Mouse (Mus musculus): ENCODE results near the gene Gdpd4. TPM values are rescaled to one million over a fixed set of nuclear protein-coding genes. Genes with fewer than 3 reads are reported as not detected.
A peak's percentile ranks its signal among the peaks of the same experiment; 100 is the strongest.

Gene Gdpd4
- 0.05 TPM in 1 of 2 replicates, not detected in the other for polyA plus RNA-seq (2015; fragmentation: Nextera tagmentation; extraction: Ambion mirVana)

GRCm38 (mm10) chr7:97919742-97920141 lies at the start of gene Gdpd4:
TSS of gene Gdpd4 (plus strand) at chr7:97919955.
- no peaks in the 10 kb centered on the region for H3K4me1 ChIP-seq
- no peak within 1 kb of the TSS for H3K27ac ChIP-seq
- H3K4me2 ChIP-seq = no peak within 1 kb of the TSS
- H3K9ac ChIP-seq = no peak within 1 kb of the TSS
- no peak within 1 kb of the TSS for H3K4me3 ChIP-seq
- H3K36me3 ChIP-seq (replicated peaks) = no peaks in the 10 kb centered on the region
- WGBS = 82% methylated on average over 12 of the region's 12 CpGs
- no peaks in the 10 kb centered on the region for H3K27me3 ChIP-seq (replicated peaks)
- H3K9me3 ChIP-seq = no peaks in the 10 kb centered on the region
- ATAC-seq (replicated peaks) = no peak

- no peaks in the 10 kb centered on the region for H3K4me1 ChIP-seq
- no peaks in the 10 kb centered on the region for H3K9me3 ChIP-seq
- H3K4me2 ChIP-seq = no peak overlapping the region
- no peak overlapping the region for H3K9ac ChIP-seq
- H3K36me3 ChIP-seq (replicated peaks) = 0 out of 2 replicates have a peak, but pooled peaks cover 6% of the 10 kb centered on the region
- no peak overlapping the region for H3K4me3 ChIP-seq
- no peak overlapping the region for H3K27ac ChIP-seq
- no peaks in the 10 kb centered on the region for H3K27me3 ChIP-seq (replicated peaks)
- no peak for ATAC-seq (replicated peaks)
- 89% methylated on average over 4 of the region's 4 CpGs for WGBS
These were observed 47.4 kb upstream of the Gdpd4 start for GRCm38 (mm10) chr7:97872396-97872795.

- H3K4me2 ChIP-seq = no peak overlapping the region
- no peaks in the 10 kb centered on the region for H3K4me1 ChIP-seq
- no peaks in the 10 kb centered on the region for H3K9me3 ChIP-seq
- no peak overlapping the region for H3K27ac ChIP-seq
- no peaks in the 10 kb centered on the region for H3K27me3 ChIP-seq (replicated peaks)
- H3K36me3 ChIP-seq (replicated peaks) = 0 out of 2 replicates have a peak, but pooled peaks cover 6% of the 10 kb centered on the region
- no peak overlapping the region for H3K4me3 ChIP-seq
- no peak for ATAC-seq (replicated peaks)
- no peak overlapping the region for H3K9ac ChIP-seq
These were observed 46.4 kb upstream of the Gdpd4 start for GRCm38 (mm10) chr7:97873317-97873716.

GRCm38 (mm10) chr7:97877846-97878538 lies 41.8 kb upstream of the Gdpd4 start:
- Histone ChIP-seq H3K9me3 (no peaks in the 10 kb centered on the region), H3K4me3 (no peak overlapping the region), H3K9ac (no peak overlapping the region), H3K4me1 (no peaks in the 10 kb centered on the region), H3K4me2 (no peak overlapping the region), H3K27ac (no peak overlapping the region), H3K27me3 (replicated peaks) (no peaks in the 10 kb centered on the region), H3K36me3 (replicated peaks) (0 out of 2 replicates have a peak, but pooled peaks cover 6% of the 10 kb centered on the region)
- no peak for ATAC-seq (replicated peaks)
- WGBS = 90% methylated on average over 7 of the region's 7 CpGs

- H3K27ac ChIP-seq = no peak overlapping the region
- no peak overlapping the region for H3K4me2 ChIP-seq
- WGBS = 90% methylated on average over 3 of the region's 3 CpGs
- no peaks in the 10 kb centered on the region for H3K4me1 ChIP-seq
- ATAC-seq (replicated peaks) = no peak
- H3K27me3 ChIP-seq (replicated peaks) = no peaks in the 10 kb centered on the region
- H3K9ac ChIP-seq = no peak overlapping the region
- H3K9me3 ChIP-seq = no peaks in the 10 kb centered on the region
- peaks cover 44% of the 10 kb centered on the region for H3K36me3 ChIP-seq (replicated peaks)
- no peak overlapping the region for H3K4me3 ChIP-seq
These were observed 8.1 kb upstream of the Gdpd4 start for GRCm38 (mm10) chr7:97911646-97912045.

- 85% methylated on average over 2 of the region's 2 CpGs for WGBS
- H3K27me3 ChIP-seq (replicated peaks) = no peaks in the 10 kb centered on the region
- no peak overlapping the region for H3K4me2 ChIP-seq
- no peaks in the 10 kb centered on the region for H3K9me3 ChIP-seq
- peaks cover 24% of the 10 kb centered on the region; the same call in 1 of the 2 replicates for H3K36me3 ChIP-seq (replicated peaks)
- H3K4me3 ChIP-seq = no peak overlapping the region
- no peaks in the 10 kb centered on the region for H3K4me1 ChIP-seq
- no peak overlapping the region for H3K27ac ChIP-seq
- no peak overlapping the region for H3K9ac ChIP-seq
- no peak for ATAC-seq (replicated peaks)
These were observed 4.8 kb upstream of the Gdpd4 start for GRCm38 (mm10) chr7:97914833-97915516.

- H3K27ac ChIP-seq = no peak overlapping the region
- H3K36me3 ChIP-seq (replicated peaks) = no peaks in the 10 kb centered on the region
- 82% methylated on average over 1 of the region's 1 CpGs for WGBS
- no peak overlapping the region for H3K4me3 ChIP-seq
- H3K4me2 ChIP-seq = no peak overlapping the region
- H3K27me3 ChIP-seq (replicated peaks) = no peaks in the 10 kb centered on the region
- ATAC-seq (replicated peaks) = no peak
- no peaks in the 10 kb centered on the region for H3K4me1 ChIP-seq
- H3K9me3 ChIP-seq = no peaks in the 10 kb centered on the region
- H3K9ac ChIP-seq = no peak overlapping the region
These were observed 6.1 kb downstream of the Gdpd4 start for GRCm38 (mm10) chr7:97925819-97926218.

GRCm38 (mm10) chr7:97926978-97927377 lies 7.2 kb downstream of the Gdpd4 start:
- H3K36me3 ChIP-seq (replicated peaks) = no peaks in the 10 kb centered on the region
- 78% methylated on average over 5 of the region's 5 CpGs for WGBS
- H3K9ac ChIP-seq = no peak overlapping the region
- no peaks in the 10 kb centered on the region for H3K9me3 ChIP-seq
- H3K4me1 ChIP-seq = no peaks in the 10 kb centered on the region
- no peak overlapping the region for H3K27ac ChIP-seq
- no peaks in the 10 kb centered on the region for H3K27me3 ChIP-seq (replicated peaks)
- no peak overlapping the region for H3K4me2 ChIP-seq
- ATAC-seq (replicated peaks) = no peak
- no peak overlapping the region for H3K4me3 ChIP-seq

- Histone ChIP-seq H3K9me3 (no peaks in the 10 kb centered on the region), H3K4me1 (no peaks in the 10 kb centered on the region), H3K36me3 (replicated peaks) (no peaks in the 10 kb centered on the region), H3K27ac (no peak overlapping the region), H3K9ac (no peak overlapping the region), H3K4me3 (no peak overlapping the region), H3K4me2 (no peak overlapping the region), H3K27me3 (replicated peaks) (no peaks in the 10 kb centered on the region)
- WGBS = 76% methylated on average over 1 of the region's 1 CpGs
- no peak for ATAC-seq (replicated peaks)
These were observed 24.7 kb downstream of the Gdpd4 start for GRCm38 (mm10) chr7:97944485-97944884.

- H3K9ac ChIP-seq = no peak overlapping the region
- H3K4me3 ChIP-seq = no peak overlapping the region
- 20% methylated on average over 4 of the region's 4 CpGs for WGBS
- no peaks in the 10 kb centered on the region for H3K9me3 ChIP-seq
- H3K27ac ChIP-seq = no peak overlapping the region
- no peak overlapping the region for H3K4me2 ChIP-seq
- no peaks in the 10 kb centered on the region for H3K27me3 ChIP-seq (replicated peaks)
- H3K4me1 ChIP-seq = no peaks in the 10 kb centered on the region
- H3K36me3 ChIP-seq (replicated peaks) = no peaks in the 10 kb centered on the region
- ATAC-seq (replicated peaks) = no peak
These were observed 52.7 kb downstream of the Gdpd4 start for GRCm38 (mm10) chr7:97972486-97972885.

GRCm38 (mm10) chr7:97977463-97977862 lies 57.7 kb downstream of the Gdpd4 start:
- H3K4me1 ChIP-seq = no peaks in the 10 kb centered on the region
- H3K4me3 ChIP-seq = no peak overlapping the region
- no peak overlapping the region for H3K27ac ChIP-seq
- H3K27me3 ChIP-seq (replicated peaks) = no peaks in the 10 kb centered on the region
- H3K9me3 ChIP-seq = no peaks in the 10 kb centered on the region
- no peak overlapping the region for H3K4me2 ChIP-seq
- H3K9ac ChIP-seq = no peak overlapping the region
- ATAC-seq (replicated peaks) = peak; percentile 91
- H3K36me3 ChIP-seq (replicated peaks) = no peaks in the 10 kb centered on the region
- WGBS = 16% methylated on average over 1 of the region's 1 CpGs

- H3K9me3 ChIP-seq = no peaks in the 10 kb centered on the region
- H3K9ac ChIP-seq = no peak overlapping the region
- H3K27ac ChIP-seq = no peak overlapping the region
- H3K4me2 ChIP-seq = no peak overlapping the region
- ATAC-seq (replicated peaks) = no peak
- no peaks in the 10 kb centered on the region for H3K27me3 ChIP-seq (replicated peaks)
- WGBS = 52% methylated on average over 13 of the region's 13 CpGs
- no peaks in the 10 kb centered on the region for H3K4me1 ChIP-seq
- no peaks in the 10 kb centered on the region for H3K36me3 ChIP-seq (replicated peaks)
- H3K4me3 ChIP-seq = no peak overlapping the region
These were observed 64.5 kb downstream of the Gdpd4 start for GRCm38 (mm10) chr7:97984108-97984834.

Measured in midbrain, embryonic 15.5 days (tissue).